Mouse (Mus musculus) C2C12 (cell line): ENCODE data around the gene Mbtps2. TPM values are rescaled to one million over a fixed set of nuclear protein-coding genes. Genes with fewer than 3 reads are reported as not detected.

Source experiments
- H3K27me3 ChIP-seq: one replicate; pipeline ENCODE4 v1.6.1; 2011; ENCODE audit not compliant: control insufficient read depth, insufficient read depth, insufficient read length
- H3K36me3 ChIP-seq: one replicate; pipeline ENCODE4 v1.6.1; 2011; ENCODE audit not compliant: control insufficient read depth, insufficient read depth
- H3K4me3 ChIP-seq: one replicate; pipeline ENCODE4 v1.5.1; 2011; ENCODE audit warnings: mild to moderate bottlenecking, control low read depth; ENCODE audit not compliant: poor library complexity, insufficient read depth, severe bottlenecking
- H3K79me2 ChIP-seq: one replicate; pipeline ENCODE4 v1.6.1; 2011; ENCODE audit not compliant: control insufficient read depth, insufficient read depth
- H3K79me3 ChIP-seq: one replicate; pipeline ENCODE4 v1.6.1; 2011; ENCODE audit warnings: low read depth, control low read depth
- H3ac ChIP-seq: one replicate; pipeline ENCODE3; 2011; ENCODE audit warnings: low read depth; ENCODE audit not compliant: control insufficient read depth, insufficient read length
- CEBPB ChIP-seq: IDR thresholded peaks from one replicate; pipeline ENCODE4 v1.6.1; 2011; ENCODE audit warnings: low read depth, mild to moderate bottlenecking, control low read depth, moderate library complexity
- CTCF ChIP-seq: IDR thresholded peaks from one replicate; pipeline ENCODE4 v1.5.1; 2011; ENCODE audit not compliant: control insufficient read depth, insufficient read depth, insufficient read length
- FOSL1 ChIP-seq: IDR thresholded peaks from one replicate; pipeline ENCODE4 v1.8.0; 2011; ENCODE audit warnings: mild to moderate bottlenecking, low read length; ENCODE audit not compliant: poor library complexity, insufficient read depth, severe bottlenecking
- MAX ChIP-seq: IDR thresholded peaks from one replicate; pipeline ENCODE4 v1.6.1; 2011; ENCODE audit warnings: mild to moderate bottlenecking, control low read depth
- MYOD1 ChIP-seq: IDR thresholded peaks from one replicate; pipeline ENCODE4 v1.6.1; 2011; ENCODE audit warnings: low read depth; ENCODE audit not compliant: control insufficient read depth, insufficient read length
- MYOG ChIP-seq: IDR thresholded peaks from one replicate; pipeline ENCODE4 v1.6.1; 2011; ENCODE audit not compliant: control insufficient read depth, insufficient read length; ENCODE audit errors: extremely low read depth
- USF1 ChIP-seq: IDR thresholded peaks from one replicate; pipeline ENCODE4 v1.6.1; 2011; ENCODE audit warnings: low read depth, mild to moderate bottlenecking, control low read depth, moderate library complexity
- polyA plus RNA-seq: library from polyadenylated mRNA; unstranded; fragments of >200 nt; fragmentation: generic; extraction: Trizol; gene quantifications from one replicate; pipeline ENCODE4 v1.2.1, GENCODE M21; 2012; ENCODE audit warnings: missing spikeins

The Mbtps2 gene
- polyA plus RNA-seq, 1 experiment, result 7.2 TPM

DNA sequence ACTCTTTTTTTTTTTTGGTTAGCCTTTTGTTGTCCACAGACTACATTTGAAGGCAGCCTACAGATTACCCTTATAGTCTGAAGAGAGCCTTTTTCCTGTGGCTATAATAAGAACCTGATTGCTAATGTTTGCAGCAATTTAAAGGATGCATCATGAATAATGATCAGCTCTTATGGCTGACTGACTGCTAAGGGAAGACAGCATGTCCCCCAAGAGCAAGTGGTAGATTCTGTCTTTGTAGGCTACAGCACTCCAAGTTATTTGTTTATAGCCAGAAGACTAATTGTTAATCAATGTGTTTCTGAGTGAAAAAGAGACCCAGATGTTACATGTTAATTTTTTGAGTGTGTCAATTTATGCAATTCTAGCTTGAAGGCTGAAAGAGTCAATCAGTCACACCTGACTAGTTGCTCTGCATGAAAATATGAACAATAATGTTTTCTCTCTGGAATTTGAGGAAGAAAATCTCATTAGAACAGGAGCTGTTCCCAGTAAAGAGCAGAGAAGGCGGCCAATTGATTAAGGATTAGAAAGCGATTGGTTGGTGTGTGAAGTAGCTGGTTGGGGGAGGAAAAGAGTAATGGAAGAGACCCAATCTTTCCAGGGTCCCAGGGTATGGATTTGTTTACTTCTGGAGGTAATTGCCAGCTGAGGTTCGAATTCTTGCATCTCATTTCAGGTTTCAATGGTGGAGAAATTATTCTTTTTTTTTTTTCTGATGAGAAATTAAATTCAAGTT lies 35.3 kb upstream of the Mbtps2 start:
- H3K36me3 ChIP-seq, result no peaks in the 10 kb centered on the region
- TF ChIP-seq MYOD1, result no peak
- no peak for TF ChIP-seq CTCF
- TF ChIP-seq CEBPB, result no peak
- no peak for TF ChIP-seq USF1
- no peak for TF ChIP-seq MAX
- TF ChIP-seq MYOG, result no peak
- TF ChIP-seq FOSL1, result no peak
- no peaks in the 10 kb centered on the region for H3K79me2 ChIP-seq
- H3K79me3 ChIP-seq, result no peaks in the 10 kb centered on the region
- H3K4me3 ChIP-seq, result no peak overlapping the region
- no peak overlapping the region for H3ac ChIP-seq
- no peaks in the 10 kb centered on the region for H3K27me3 ChIP-seq

DNA sequence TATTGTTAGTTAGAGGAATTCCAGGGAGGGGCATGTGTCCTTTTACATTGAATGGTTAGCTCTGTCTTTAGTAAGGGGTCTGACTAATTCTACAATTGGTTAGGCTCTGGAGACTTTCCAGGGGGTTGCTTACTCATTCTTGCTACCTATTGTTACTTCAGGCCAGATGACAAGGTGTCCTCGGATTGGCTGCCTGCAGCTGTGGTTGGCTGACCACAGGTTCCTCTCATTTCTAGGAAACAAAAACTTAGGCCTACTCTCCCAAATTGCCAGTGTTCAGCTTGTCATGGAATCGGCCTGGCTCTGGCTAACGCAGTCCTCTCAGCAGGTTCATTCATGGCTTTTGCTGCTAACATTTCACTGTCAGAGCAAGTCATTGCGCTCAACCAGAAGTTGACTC lies 31.8 kb upstream of the Mbtps2 start:
- no peak for TF ChIP-seq CEBPB
- no peak for TF ChIP-seq FOSL1
- no peak for TF ChIP-seq CTCF
- TF ChIP-seq USF1, result no peak
- no peak for TF ChIP-seq MYOG
- no peak for TF ChIP-seq MAX
- TF ChIP-seq MYOD1, result no peak
- no peak overlapping the region for H3K4me3 ChIP-seq
- no peaks in the 10 kb centered on the region for H3K79me3 ChIP-seq
- H3K79me2 ChIP-seq, result no peaks in the 10 kb centered on the region
- no peaks in the 10 kb centered on the region for H3K36me3 ChIP-seq
- H3K27me3 ChIP-seq, result no peaks in the 10 kb centered on the region
- no peak overlapping the region for H3ac ChIP-seq

DNA sequence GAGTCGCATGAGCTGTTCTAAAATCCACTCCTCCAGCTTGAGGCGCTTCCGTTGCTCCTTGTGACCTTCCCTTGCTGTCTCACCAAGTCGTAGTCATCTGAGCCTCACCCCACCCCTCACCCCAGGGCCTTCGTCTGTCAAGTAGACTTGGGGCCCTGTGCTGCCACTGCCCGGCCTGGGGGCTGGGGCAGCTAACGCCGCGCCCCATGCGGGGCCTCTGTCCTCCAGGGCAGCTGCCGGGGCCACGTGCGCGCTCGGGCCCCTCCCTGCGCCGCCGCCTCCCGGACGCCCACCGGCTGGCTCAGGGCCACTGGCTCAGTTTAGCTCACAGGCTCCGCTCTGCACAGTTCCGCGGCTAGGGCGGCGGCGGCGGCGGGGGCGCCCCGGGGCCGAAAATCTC lies 14.4 kb upstream of the Mbtps2 start:
- H3ac ChIP-seq, result no peak overlapping the region
- H3K4me3 ChIP-seq, result no peak overlapping the region

DNA sequence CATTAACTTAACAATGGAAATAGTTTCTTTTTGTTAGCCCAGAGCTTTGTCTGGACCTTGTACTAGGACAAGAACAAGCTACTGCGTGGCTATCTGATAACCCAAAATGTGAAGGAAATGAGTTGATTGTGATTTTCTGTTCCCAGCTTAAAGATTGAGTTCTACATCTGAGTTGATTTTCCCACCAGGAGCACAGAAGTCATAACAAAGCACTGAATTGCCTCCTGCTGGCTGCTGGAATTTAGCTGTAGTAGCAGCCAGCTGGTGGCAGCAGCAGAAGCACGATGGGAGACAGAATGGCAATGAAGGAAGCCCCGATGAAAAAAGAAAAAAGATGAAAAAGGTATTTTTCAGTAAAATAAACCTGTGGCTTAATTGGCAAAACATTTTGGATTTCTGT lies 2.9 kb upstream of the Mbtps2 start:
- TF ChIP-seq FOSL1 (no peak), CEBPB (no peak), USF1 (no peak), MAX (no peak), MYOG (no peak), MYOD1 (no peak)
- H3K4me3 ChIP-seq, result no peak overlapping the region

More for the DNA sequence above, 14.4 kb upstream of the Mbtps2 start:
- no peaks in the 10 kb centered on the region for H3K79me3 ChIP-seq
- H3K27me3 ChIP-seq, result no peaks in the 10 kb centered on the region
- H3K36me3 ChIP-seq, result no peaks in the 10 kb centered on the region
- TF ChIP-seq CTCF (no peak), MYOD1 (no peak), USF1 (no peak), MAX (no peak), MYOG (no peak), FOSL1 (no peak), CEBPB (no peak)
- no peaks in the 10 kb centered on the region for H3K79me2 ChIP-seq

DNA sequence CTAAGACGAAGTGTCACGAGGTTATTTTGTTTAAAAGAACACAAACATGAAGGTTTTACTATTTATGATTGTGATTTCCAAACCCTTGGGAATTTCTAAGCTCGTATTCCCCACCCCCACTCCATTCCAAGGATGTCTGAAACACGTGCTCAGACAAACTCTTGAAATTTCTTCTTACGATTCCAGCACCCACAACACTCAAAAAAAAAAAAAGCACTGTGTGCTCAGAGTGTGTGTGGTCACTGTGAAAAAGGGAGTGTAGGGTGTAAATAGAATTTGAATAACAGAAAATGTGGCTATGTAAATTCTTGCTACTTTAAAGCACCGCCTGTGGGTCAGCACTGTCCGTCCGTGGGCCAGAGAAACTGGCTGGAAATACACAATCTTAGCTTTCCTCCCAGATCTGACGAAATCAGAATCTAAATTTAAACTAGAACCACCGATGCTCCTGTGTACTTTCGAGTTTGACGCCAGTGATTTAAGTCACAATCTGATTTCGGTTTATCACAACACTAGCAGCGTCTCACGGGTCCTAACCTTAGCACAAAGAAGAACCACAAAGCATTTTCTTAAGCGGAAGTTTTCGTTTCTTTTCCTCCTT lies 830 bp downstream of the Mbtps2 start:
- H3K4me3 ChIP-seq, result peak overlapping the region; percentile 49
- H3K27me3 ChIP-seq, result no peaks in the 10 kb centered on the region
- H3K79me3 ChIP-seq, result peaks cover 43% of the 10 kb centered on the region
- H3ac ChIP-seq, result peak overlapping the region; percentile 41
- TF ChIP-seq MYOD1 (no peak), MYOG (no peak), CTCF (no peak), MAX (peak; percentile 43), CEBPB (no peak)
- H3K36me3 ChIP-seq, result no peaks in the 10 kb centered on the region
- H3K79me2 ChIP-seq, result peaks cover 66% of the 10 kb centered on the region

More for the DNA sequence above, 2.9 kb upstream of the Mbtps2 start:
- Histone ChIP-seq H3K36me3 (no peaks in the 10 kb centered on the region), H3K27me3 (no peaks in the 10 kb centered on the region), H3ac (no peak overlapping the region), H3K79me3 (peaks cover 12% of the 10 kb centered on the region), H3K79me2 (peaks cover 30% of the 10 kb centered on the region)

DNA sequence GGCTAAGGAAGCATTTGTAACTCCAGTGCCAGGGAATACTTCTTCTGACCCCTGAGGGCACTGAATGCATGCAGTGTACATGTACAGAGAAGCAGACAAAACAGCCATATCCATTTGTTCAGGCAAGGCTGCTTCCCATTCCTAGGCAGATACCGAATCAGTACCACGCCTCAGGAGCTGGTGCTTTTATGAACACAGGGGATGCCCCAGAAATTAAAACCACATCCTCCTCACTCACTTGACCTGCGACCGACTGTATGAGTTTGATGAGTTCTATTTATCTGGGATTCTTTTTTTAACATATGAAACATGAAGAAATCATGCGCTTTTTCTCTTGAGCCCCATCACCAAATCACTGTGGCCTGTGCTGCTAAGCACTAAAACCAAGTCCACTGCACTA lies 1.7 kb downstream of the Mbtps2 start:
- Histone ChIP-seq H3K4me3 (peak overlapping the region; percentile 49), H3K27me3 (no peaks in the 10 kb centered on the region), H3K79me2 (peaks cover 70% of the 10 kb centered on the region), H3K79me3 (peaks cover 44% of the 10 kb centered on the region), H3K36me3 (no peaks in the 10 kb centered on the region), H3ac (peak overlapping the region; percentile 53)
- TF ChIP-seq CTCF (no peak), MYOG (no peak), USF1 (no peak), FOSL1 (no peak), MAX (no peak), MYOD1 (no peak), CEBPB (no peak)
